Mouse (Mus musculus) G1E (cell line): ENCODE data around the gene 5730455P16Rik.

Experiments
- CTCF ChIP-seq: IDR thresholded peaks from 2 replicates; pipeline ENCODE4 v1.5.1; 2012; ENCODE audit warnings: low read depth, low read length, inconsistent platforms, mixed read lengths
- TAL1 ChIP-seq: conservative IDR thresholded peaks from 2 replicates; pipeline ENCODE4 v1.6.1; 2012; ENCODE audit warnings: low read depth, low read length, inconsistent platforms, mixed read lengths

DNA sequence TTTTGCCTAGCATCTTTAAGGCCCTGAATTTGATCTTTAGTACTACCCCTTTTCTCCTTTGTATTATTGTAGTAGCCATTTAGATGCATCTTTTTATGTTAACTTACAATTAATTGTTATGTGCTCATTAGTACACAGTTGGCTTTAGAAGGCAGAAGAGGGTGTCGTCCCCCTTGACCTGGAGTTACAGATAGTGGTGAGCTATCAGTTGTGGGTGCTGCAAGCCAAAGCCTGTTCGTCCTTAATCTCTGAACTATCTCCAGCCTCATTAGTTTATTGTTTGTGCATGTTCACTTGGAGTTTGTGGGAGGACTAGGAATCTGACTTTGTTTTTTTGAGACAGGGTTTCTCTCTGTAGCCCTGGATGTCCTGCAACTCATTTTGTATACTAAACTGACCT, 9.0 kb upstream of the 5730455P16Rik start:
- TF ChIP-seq CTCF, result no peak
- TF ChIP-seq TAL1, result no peak; the same call in 1 of the 2 replicates
